Mouse (Mus musculus) limb, embryonic 12.5 days (tissue): ENCODE measurements around the gene Hamp2. TPM values are rescaled to one million over a fixed set of nuclear protein-coding genes. Genes with fewer than 3 reads are reported as not detected.

Source experiments
- ATAC-seq: fragments of 200-750 bp; cut with Nextera tagmentation; 2 replicates; pipeline ENCODE4 v1.8.0; 2017; ENCODE audit warnings: low read depth, moderate TSS enrichment; ENCODE audit not compliant: insufficient number of reproducible peaks, insufficient read depth, low FRiP score, low TSS enrichment
- H3K27ac ChIP-seq: fragments of 300-500 bp; sonication (generic); 2 replicates; pipeline ENCODE4 v1.5.1; 2016; ENCODE audit warnings: mild to moderate bottlenecking, moderate library complexity
- H3K27me3 ChIP-seq: fragments of 300-500 bp; sonication (generic); 2 replicates; pipeline ENCODE4 v1.6.1; 2016; ENCODE audit warnings: mild to moderate bottlenecking, moderate library complexity
- H3K36me3 ChIP-seq: fragments of 300-500 bp; sonication (generic); 2 replicates; pipeline ENCODE4 v1.6.1; 2016; ENCODE audit warnings: mild to moderate bottlenecking, moderate library complexity
- H3K4me1 ChIP-seq: fragments of 300-500 bp; sonication (generic); replicated peaks from 2 replicates; pipeline ENCODE4 v1.6.1; 2016
- H3K4me2 ChIP-seq: fragments of 300-500 bp; sonication (generic); 2 replicates; pipeline ENCODE4 v1.6.1; 2016; ENCODE audit warnings: mild to moderate bottlenecking, moderate library complexity
- H3K4me3 ChIP-seq: fragments of 300-500 bp; sonication (generic); replicated peaks from 2 replicates; pipeline ENCODE4 v1.5.1; 2016; ENCODE audit warnings: mild to moderate bottlenecking
- H3K9ac ChIP-seq: fragments of 300-500 bp; sonication (generic); replicated peaks from 2 replicates; pipeline ENCODE4 v1.6.1; 2016; ENCODE audit warnings: mild to moderate bottlenecking, moderate library complexity
- H3K9me3 ChIP-seq: fragments of 300-500 bp; sonication (generic); 2 replicates; pipeline ENCODE4 v1.6.1; 2016; ENCODE audit warnings: mild to moderate bottlenecking, moderate library complexity
- WGBS: fragments of 180-500 bp; shearing (Covaris S2); methylation state at CpG from one replicate; pipeline ENCODE4 v1.1.7; 2016; 5-methylcytosine and 5-hydroxymethylcytosine counted together
- polyA plus RNA-seq: library from polyadenylated mRNA; unstranded; fragments of >200 nt; fragmentation: Nextera tagmentation; extraction: Ambion mirVana; gene quantifications from 2 replicates; pipeline ENCODE4 v1.2.1, GENCODE M21; 2016

Gene Hamp2
- polyA plus RNA-seq, 1 experiment from 2014 or later: not detected

- 89% methylated on average over 6 of the region's 6 CpGs for WGBS
- H3K4me3 ChIP-seq: no peak overlapping the region
- no peak overlapping the region for H3K27ac ChIP-seq
- ATAC-seq: no peak
- H3K36me3 ChIP-seq: peaks cover 24% of the 10 kb centered on the region
- H3K4me1 ChIP-seq: peaks cover 14% of the 10 kb centered on the region
- H3K27me3 ChIP-seq: no peaks in the 10 kb centered on the region
- no peak overlapping the region for H3K9ac ChIP-seq
- H3K4me2 ChIP-seq: no peak overlapping the region
- no peaks in the 10 kb centered on the region for H3K9me3 ChIP-seq
Observed at GRCm38 (mm10) chr7:30959786-30960349, 35.4 kb upstream of the Hamp2 start.

DNA sequence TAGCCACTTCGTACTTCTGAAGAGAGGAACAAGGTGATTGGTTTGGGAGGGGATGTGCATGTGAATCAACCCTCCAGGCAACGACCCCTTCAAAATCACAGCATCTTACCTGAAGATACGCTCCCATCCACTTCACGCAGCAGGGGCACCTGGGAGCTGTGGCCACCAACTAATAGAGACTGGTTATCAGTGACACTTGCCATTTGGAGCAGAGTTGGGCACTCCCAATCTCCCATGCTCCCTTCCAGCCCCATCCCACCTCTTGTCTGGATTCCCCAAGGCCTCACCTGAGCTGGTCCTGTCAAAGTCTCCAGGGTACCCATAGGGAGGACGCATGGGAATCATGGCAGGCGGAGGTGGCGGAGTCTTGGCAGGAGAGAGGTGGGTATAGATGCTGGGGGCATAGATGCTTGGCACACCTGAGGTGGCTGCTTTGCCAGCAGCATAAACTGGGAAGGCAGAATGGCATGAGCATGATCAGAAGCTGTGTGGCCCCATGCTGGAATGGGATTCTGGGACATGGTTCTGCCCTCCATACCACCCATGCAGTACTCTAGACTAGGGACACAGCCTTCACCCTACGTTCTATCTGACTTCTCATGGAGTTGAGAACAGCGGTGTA lies 34.5 kb upstream of the Hamp2 start:
- H3K36me3 ChIP-seq: peaks cover 33% of the 10 kb centered on the region
- H3K9ac ChIP-seq: no peak overlapping the region
- no peak for ATAC-seq
- 94% methylated on average over 9 of the region's 9 CpGs for WGBS
- H3K4me1 ChIP-seq: peaks cover 16% of the 10 kb centered on the region
- H3K4me2 ChIP-seq: no peak overlapping the region; the same call in 1 of the 2 replicates
- no peaks in the 10 kb centered on the region for H3K9me3 ChIP-seq
- no peaks in the 10 kb centered on the region for H3K27me3 ChIP-seq
- H3K4me3 ChIP-seq: no peak overlapping the region
- H3K27ac ChIP-seq: no peak overlapping the region

- H3K27ac ChIP-seq: peak overlapping the region; percentile 99; the same call in 1 of the 2 replicates
- no peaks in the 10 kb centered on the region for H3K9me3 ChIP-seq
- peak overlapping the region; percentile 97 for H3K4me3 ChIP-seq
- peak overlapping the region; percentile 100 for H3K9ac ChIP-seq
- peaks cover 16% of the 10 kb centered on the region for H3K4me1 ChIP-seq
- peaks cover 40% of the 10 kb centered on the region for H3K36me3 ChIP-seq
- 73% methylated on average over 28 of the region's 28 CpGs for WGBS
- peak overlapping the region; percentile 70 for H3K4me2 ChIP-seq
- ATAC-seq: no peak
- no peaks in the 10 kb centered on the region for H3K27me3 ChIP-seq
Observed at GRCm38 (mm10) chr7:30958109-30958865, 33.8 kb upstream of the Hamp2 start.

DNA sequence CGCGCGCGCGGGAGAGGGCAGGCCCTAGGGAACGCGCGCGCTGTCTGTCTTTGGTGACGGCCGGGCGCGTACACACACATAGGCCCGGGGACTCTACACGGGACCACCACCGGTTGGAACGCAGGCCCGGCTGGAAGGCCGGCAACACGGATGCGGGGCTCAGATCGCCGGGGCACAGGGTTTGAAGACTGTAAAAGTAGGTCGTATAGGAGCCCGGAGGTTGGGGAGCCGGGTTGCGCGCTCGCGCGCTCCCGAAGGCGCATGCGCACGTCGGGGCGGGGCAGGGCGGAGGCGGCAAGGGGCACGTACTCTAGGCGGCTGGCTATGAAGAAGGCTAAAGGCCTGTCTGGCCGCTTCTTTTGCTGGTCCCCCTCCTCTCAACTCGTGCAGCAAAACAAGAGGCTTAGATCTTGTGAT lies 32.9 kb upstream of the Hamp2 start:
- peak; percentile 20 for ATAC-seq
- WGBS: under 1% methylated on average over 43 of the region's 43 CpGs

GRCm38 (mm10) chr7:30956756-30957366 lies 32.4 kb upstream of the Hamp2 start, which contains the start of gene Usf2:
Gene Usf2 (minus strand): TSS chr7:30956803.
- Histone ChIP-seq H3K4me2 (peak within 1 kb of the TSS; percentile 70), H3K9me3 (no peaks in the 10 kb centered on the region), H3K4me1 (peaks cover 16% of the 10 kb centered on the region), H3K9ac (peak within 1 kb of the TSS; percentile 100), H3K27me3 (no peaks in the 10 kb centered on the region), H3K27ac (peak within 1 kb of the TSS; percentile 99), H3K4me3 (peak within 1 kb of the TSS; percentile 97), H3K36me3 (peaks cover 54% of the 10 kb centered on the region)
- ATAC-seq: no peak
- WGBS: under 1% methylated on average over 52 of the region's 82 CpGs

More for the DNA sequence above, 32.9 kb upstream of the Hamp2 start:
- Histone ChIP-seq H3K9ac (peak overlapping the region; percentile 100), H3K4me1 (peaks cover 16% of the 10 kb centered on the region), H3K4me2 (peak overlapping the region; percentile 70), H3K36me3 (peaks cover 49% of the 10 kb centered on the region), H3K27ac (peak overlapping the region; percentile 99), H3K4me3 (peak overlapping the region; percentile 97), H3K9me3 (no peaks in the 10 kb centered on the region), H3K27me3 (no peaks in the 10 kb centered on the region)

DNA sequence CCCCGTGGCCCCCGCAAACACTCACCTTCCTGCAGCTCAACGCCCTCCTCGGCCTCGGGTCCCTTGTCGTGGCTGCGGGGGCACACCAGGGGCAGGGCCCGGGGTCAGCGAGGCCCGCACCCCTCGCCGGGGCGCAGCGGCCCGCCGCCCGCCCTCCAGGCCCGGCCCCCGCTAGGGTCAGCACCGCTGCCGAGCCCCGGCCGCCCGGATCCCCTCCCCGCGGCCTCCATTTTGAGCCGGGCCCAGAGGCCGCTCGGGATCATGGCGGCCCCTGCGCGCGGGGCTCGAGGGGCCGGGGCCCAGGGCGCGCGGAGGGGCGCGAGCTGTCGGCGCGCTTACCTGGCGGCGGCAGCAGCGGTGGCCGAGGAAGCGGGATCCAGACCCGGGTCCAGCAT lies 31.9 kb upstream of the Hamp2 start:
- Histone ChIP-seq H3K9ac (peak overlapping the region; percentile 100), H3K36me3 (peaks cover 59% of the 10 kb centered on the region), H3K9me3 (no peaks in the 10 kb centered on the region), H3K4me1 (peaks cover 16% of the 10 kb centered on the region), H3K27ac (peak overlapping the region; percentile 99), H3K4me3 (peak overlapping the region; percentile 97), H3K27me3 (no peaks in the 10 kb centered on the region), H3K4me2 (peak overlapping the region; percentile 70)
- ATAC-seq: peak; percentile 16; the same call in 1 of the 2 replicates
- WGBS: under 1% methylated on average over 26 of the region's 49 CpGs

- Histone ChIP-seq H3K27me3 (no peaks in the 10 kb centered on the region), H3K9me3 (no peaks in the 10 kb centered on the region), H3K4me3 (peak overlapping the region; percentile 97), H3K27ac (peak overlapping the region; percentile 99), H3K36me3 (peaks cover 62% of the 10 kb centered on the region), H3K4me2 (peak overlapping the region; percentile 70), H3K4me1 (peaks cover 16% of the 10 kb centered on the region), H3K9ac (peak overlapping the region; percentile 100)
- under 1% methylated on average over 61 of the region's 64 CpGs for WGBS
- peak; percentile 78 for ATAC-seq
Observed at GRCm38 (mm10) chr7:30955584-30956356, 31.3 kb upstream of the Hamp2 start.

DNA sequence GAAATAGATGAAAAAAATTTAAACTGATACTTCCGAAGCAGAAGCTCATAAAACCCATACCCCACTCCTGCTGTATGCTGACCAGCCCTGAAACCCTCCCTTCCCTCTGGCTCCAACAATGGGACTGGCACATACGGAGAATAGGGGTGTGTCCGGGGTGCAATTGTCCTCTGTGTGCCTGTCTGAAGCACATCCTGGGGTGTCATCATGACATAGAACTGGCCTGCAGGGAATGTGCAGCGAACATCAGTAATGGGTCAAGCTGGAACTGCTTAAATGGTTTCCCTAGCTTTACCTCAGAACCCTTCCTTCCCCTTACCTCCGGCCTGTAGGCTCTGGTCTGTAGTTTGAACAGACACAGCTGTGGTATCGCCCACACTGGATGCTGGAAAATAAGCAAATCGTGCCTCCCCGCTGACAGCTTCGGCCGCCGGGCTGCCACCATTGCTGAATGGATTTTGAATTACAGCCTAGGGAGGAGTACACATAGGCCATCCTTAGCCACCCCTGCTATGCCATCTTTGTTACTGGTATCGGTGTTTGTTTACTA lies 30.6 kb upstream of the Hamp2 start:
- Histone ChIP-seq H3K27me3 (no peaks in the 10 kb centered on the region), H3K36me3 (peaks cover 69% of the 10 kb centered on the region), H3K4me1 (peaks cover 16% of the 10 kb centered on the region), H3K4me3 (peak overlapping the region; percentile 97), H3K27ac (no peak overlapping the region), H3K4me2 (peak overlapping the region; percentile 70), H3K9me3 (no peaks in the 10 kb centered on the region), H3K9ac (peak overlapping the region; percentile 100; the same call in 1 of the 2 replicates)
- WGBS: 88% methylated on average over 12 of the region's 12 CpGs
- ATAC-seq: no peak

- ATAC-seq: no peak
Observed at GRCm38 (mm10) chr7:30954036-30954435, 29.6 kb upstream of the Hamp2 start.

GRCm38 (mm10) chr7:30953459-30953858 lies 29.0 kb upstream of the Hamp2 start:
- WGBS: 82% methylated on average over 6 of the region's 6 CpGs
- Histone ChIP-seq H3K4me2 (no peak overlapping the region), H3K4me1 (peaks cover 16% of the 10 kb centered on the region), H3K9me3 (no peaks in the 10 kb centered on the region), H3K4me3 (no peak overlapping the region), H3K27ac (no peak overlapping the region), H3K9ac (no peak overlapping the region), H3K36me3 (peaks cover 69% of the 10 kb centered on the region), H3K27me3 (no peaks in the 10 kb centered on the region)
- no peak for ATAC-seq

More at GRCm38 (mm10) chr7:30954036-30954435, 29.6 kb upstream of the Hamp2 start:
- H3K27me3 ChIP-seq: no peaks in the 10 kb centered on the region
- no peak overlapping the region for H3K4me3 ChIP-seq
- WGBS: 87% methylated on average over 3 of the region's 3 CpGs
- no peaks in the 10 kb centered on the region for H3K9me3 ChIP-seq
- no peak overlapping the region for H3K4me2 ChIP-seq
- peaks cover 71% of the 10 kb centered on the region for H3K36me3 ChIP-seq
- H3K9ac ChIP-seq: no peak overlapping the region
- peaks cover 16% of the 10 kb centered on the region for H3K4me1 ChIP-seq
- H3K27ac ChIP-seq: no peak overlapping the region
